Mouse (Mus musculus): ENCODE data around the gene Adgrl4.

- no peak for TF ChIP-seq EP300 (IDR thresholded peaks at IDR 0.05; ENCODE audit: low read length)
- TF ChIP-seq POLR2A (IDR thresholded peaks at IDR 0.05; ENCODE audit: low read depth, low read length) = no peak
- TF ChIP-seq MYC (IDR thresholded peaks at IDR 0.05; ENCODE audit: low read depth, low read length) = no peak
- TF ChIP-seq CTCF (conservative IDR thresholded peaks at IDR 0.05 in 1 of 2, IDR thresholded peaks at IDR 0.05 in 1 of 2; ENCODE audit: low read depth in 2 of 2, low read length in 2 of 2) = no peak
- no peak for TF ChIP-seq GABPA (IDR thresholded peaks at IDR 0.05; ENCODE audit: insufficient replicate concordance, low read depth, low read length)
- TF ChIP-seq ZKSCAN1 (IDR thresholded peaks at IDR 0.05; ENCODE audit: borderline replicate concordance, low read depth, low read length) = no peak
- peak; percentile 23 for TF ChIP-seq USF2 (conservative IDR thresholded peaks at IDR 0.05; ENCODE audit: low read depth, low read length)
- no peak for TF ChIP-seq NELFE (IDR thresholded peaks at IDR 0.05; ENCODE audit: low read depth, low read length)
- TF ChIP-seq TCF12 (IDR thresholded peaks at IDR 0.05; ENCODE audit: low read depth, low read length) = no peak
- no peak for TF ChIP-seq MEF2A (IDR thresholded peaks at IDR 0.05; ENCODE audit: borderline replicate concordance, low read depth, low read length)
- TF ChIP-seq UBTF (IDR thresholded peaks at IDR 0.05; ENCODE audit: low read depth, low read length) = no peak
- TF ChIP-seq CHD1 (IDR thresholded peaks at IDR 0.05; ENCODE audit: low read depth, low read length) = no peak
Observed at GRCm38 (mm10) chr3:151459430-151460190, 21.9 kb downstream of the Adgrl4 start.

Measured in CH12.LX (cell line).